Mouse (Mus musculus): ENCODE results near the gene Rnf227. TPM values are rescaled to one million over a fixed set of nuclear protein-coding genes. Genes with fewer than 3 reads are reported as not detected.

Rnf227 gene
- polyA plus RNA-seq, 1 experiment from 2014 or later = 20.6 TPM

GRCm38 (mm10) chr11:69322693-69323471 is 17.4 kb upstream of the Rnf227 start:
- peak overlapping the region; percentile 94 for H3K27ac ChIP-seq
- peak overlapping the region; percentile 72 for H3K4me3 ChIP-seq
- DNase-seq (ENCODE audit: low spot score) = no peak
- peaks cover 33% of the 10 kb centered on the region for H3K36me3 ChIP-seq
- 36% methylated on average over 18 of the region's 18 CpGs for WGBS
- H3K4me1 ChIP-seq = peaks cover 48% of the 10 kb centered on the region
- peaks cover 18% of the 10 kb centered on the region for H3K27me3 ChIP-seq (ENCODE audit: low read depth, poor library complexity, severe bottlenecking)
- no peaks in the 10 kb centered on the region for H3K9me3 ChIP-seq (replicated peaks)

- peak; percentile 98 for DNase-seq (ENCODE audit: low spot score)
- H3K4me3 ChIP-seq = peak within 1 kb of the TSS; percentile 72
- H3K36me3 ChIP-seq = peaks cover 25% of the 10 kb centered on the region
- H3K4me1 ChIP-seq = peaks cover 48% of the 10 kb centered on the region
- H3K27ac ChIP-seq = peak within 1 kb of the TSS; percentile 94
- 0% methylated on average over 30 of the region's 30 CpGs for WGBS
- no peaks in the 10 kb centered on the region for H3K9me3 ChIP-seq (replicated peaks)
- H3K27me3 ChIP-seq (ENCODE audit: low read depth, poor library complexity, severe bottlenecking) = peaks cover 26% of the 10 kb centered on the region
Observed at GRCm38 (mm10) chr11:69323667-69324111, 16.6 kb upstream of the Rnf227 start, which contains the start of the genes Cntrob and Trappc1. Gene Cntrob, minus strand, starts transcription at chr11:69323775. Gene Trappc1, plus strand, starts transcription at chr11:69323980.

GRCm38 (mm10) chr11:69324749-69325148 is 15.5 kb upstream of the Rnf227 start:
- 81% methylated on average over 6 of the region's 6 CpGs for WGBS
- Histone ChIP-seq H3K27ac (no peak overlapping the region), H3K9me3 (replicated peaks) (no peaks in the 10 kb centered on the region), H3K4me3 (peak overlapping the region; percentile 72), H3K4me1 (peaks cover 48% of the 10 kb centered on the region), H3K36me3 (peaks cover 14% of the 10 kb centered on the region), H3K27me3 (ENCODE audit: low read depth, poor library complexity, severe bottlenecking) (peaks cover 37% of the 10 kb centered on the region)
- DNase-seq (ENCODE audit: low spot score) = no peak

- Histone ChIP-seq H3K27me3 (ENCODE audit: low read depth, poor library complexity, severe bottlenecking) (peaks cover 47% of the 10 kb centered on the region), H3K4me1 (peaks cover 48% of the 10 kb centered on the region), H3K4me3 (peak within 1 kb of the TSS; percentile 64), H3K27ac (peak within 1 kb of the TSS; percentile 78), H3K36me3 (peaks cover 4% of the 10 kb centered on the region), H3K9me3 (replicated peaks) (no peaks in the 10 kb centered on the region)
- 12% methylated on average over 26 of the region's 26 CpGs for WGBS
- DNase-seq (ENCODE audit: low spot score) = peak; percentile 81
Observed at GRCm38 (mm10) chr11:69325628-69326407, 14.4 kb upstream of the Rnf227 start, which contains the start of gene Kcnab3. Gene Kcnab3, plus strand, starts transcription at chr11:69326258.

GRCm38 (mm10) chr11:69326408-69327156 is 13.7 kb upstream of the Rnf227 start:
- no peak for DNase-seq (ENCODE audit: low spot score)
- peaks cover 52% of the 10 kb centered on the region for H3K27me3 ChIP-seq (ENCODE audit: low read depth, poor library complexity, severe bottlenecking)

GRCm38 (mm10) chr11:69327157-69327442 is 13.2 kb upstream of the Rnf227 start:
- H3K36me3 ChIP-seq = no peaks in the 10 kb centered on the region
- peaks cover 52% of the 10 kb centered on the region for H3K27me3 ChIP-seq (ENCODE audit: low read depth, poor library complexity, severe bottlenecking)

More at GRCm38 (mm10) chr11:69326408-69327156, 13.7 kb upstream of the Rnf227 start:
- H3K9me3 ChIP-seq (replicated peaks) = no peaks in the 10 kb centered on the region
- H3K27ac ChIP-seq = peak overlapping the region; percentile 78
- peak overlapping the region; percentile 64 for H3K4me3 ChIP-seq
- H3K36me3 ChIP-seq = no peaks in the 10 kb centered on the region
- peaks cover 55% of the 10 kb centered on the region for H3K4me1 ChIP-seq
- WGBS = under 1% methylated on average over 45 of the region's 45 CpGs

GRCm38 (mm10) chr11:69327648-69328047 is 12.6 kb upstream of the Rnf227 start:
- Histone ChIP-seq H3K4me1 (peaks cover 55% of the 10 kb centered on the region), H3K4me3 (0 out of 2 replicates have a peak overlapping the region, but pooled peaks have one; percentile 1), H3K27me3 (ENCODE audit: low read depth, poor library complexity, severe bottlenecking) (peaks cover 52% of the 10 kb centered on the region), H3K36me3 (no peaks in the 10 kb centered on the region), H3K9me3 (replicated peaks) (no peaks in the 10 kb centered on the region), H3K27ac (no peak overlapping the region; the same call in 1 of the 2 replicates)
- no peak for DNase-seq (ENCODE audit: low spot score)
- 59% methylated on average over 6 of the region's 6 CpGs for WGBS

More at GRCm38 (mm10) chr11:69327157-69327442, 13.2 kb upstream of the Rnf227 start:
- H3K27ac ChIP-seq = no peak overlapping the region
- H3K9me3 ChIP-seq (replicated peaks) = no peaks in the 10 kb centered on the region
- peaks cover 55% of the 10 kb centered on the region for H3K4me1 ChIP-seq
- 9% methylated on average over 9 of the region's 9 CpGs for WGBS
- DNase-seq (ENCODE audit: low spot score) = no peak
- H3K4me3 ChIP-seq = peak overlapping the region; percentile 64

GRCm38 (mm10) chr11:69328517-69328916 is 11.7 kb upstream of the Rnf227 start:
- H3K27ac ChIP-seq = no peak overlapping the region
- H3K27me3 ChIP-seq (ENCODE audit: low read depth, poor library complexity, severe bottlenecking) = peaks cover 52% of the 10 kb centered on the region
- H3K4me3 ChIP-seq = no peak overlapping the region
- DNase-seq (ENCODE audit: low spot score) = no peak
- peaks cover 58% of the 10 kb centered on the region for H3K4me1 ChIP-seq
- H3K36me3 ChIP-seq = no peaks in the 10 kb centered on the region
- no peaks in the 10 kb centered on the region for H3K9me3 ChIP-seq (replicated peaks)
- 94% methylated on average over 6 of the region's 6 CpGs for WGBS

- Histone ChIP-seq H3K36me3 (no peaks in the 10 kb centered on the region), H3K4me1 (peaks cover 53% of the 10 kb centered on the region), H3K27me3 (ENCODE audit: low read depth, poor library complexity, severe bottlenecking) (peaks cover 51% of the 10 kb centered on the region), H3K9me3 (replicated peaks) (no peaks in the 10 kb centered on the region), H3K4me3 (peak overlapping the region; percentile 60; the same call in 1 of the 2 replicates), H3K27ac (peak overlapping the region; percentile 90)
- 83% methylated on average over 6 of the region's 6 CpGs for WGBS
- DNase-seq (ENCODE audit: low spot score) = no peak
Observed at GRCm38 (mm10) chr11:69331152-69331551, 9.1 kb upstream of the Rnf227 start.

- 2% methylated on average over 24 of the region's 24 CpGs for WGBS
- DNase-seq (ENCODE audit: low spot score) = peak; percentile 86
- Histone ChIP-seq H3K27ac (peak overlapping the region; percentile 90), H3K4me3 (peak overlapping the region; percentile 60), H3K27me3 (ENCODE audit: low read depth, poor library complexity, severe bottlenecking) (peaks cover 43% of the 10 kb centered on the region), H3K9me3 (replicated peaks) (no peaks in the 10 kb centered on the region), H3K4me1 (peaks cover 45% of the 10 kb centered on the region), H3K36me3 (no peaks in the 10 kb centered on the region)
Observed at GRCm38 (mm10) chr11:69331929-69332405, 8.3 kb upstream of the Rnf227 start.

GRCm38 (mm10) chr11:69332713-69333253 is 7.5 kb upstream of the Rnf227 start:
- Histone ChIP-seq H3K9me3 (replicated peaks) (no peaks in the 10 kb centered on the region), H3K4me1 (peaks cover 39% of the 10 kb centered on the region), H3K27ac (peak overlapping the region; percentile 90), H3K4me3 (peak overlapping the region; percentile 60), H3K27me3 (ENCODE audit: low read depth, poor library complexity, severe bottlenecking) (peaks cover 34% of the 10 kb centered on the region), H3K36me3 (no peaks in the 10 kb centered on the region)
- DNase-seq (ENCODE audit: low spot score) = peak; percentile 40
- WGBS = 14% methylated on average over 8 of the region's 8 CpGs

GRCm38 (mm10) chr11:69333922-69334321 is 6.3 kb upstream of the Rnf227 start:
- peak overlapping the region; percentile 90; the same call in 1 of the 2 replicates for H3K27ac ChIP-seq
- no peaks in the 10 kb centered on the region for H3K36me3 ChIP-seq
- peaks cover 39% of the 10 kb centered on the region for H3K4me1 ChIP-seq
- WGBS = 68% methylated on average over 3 of the region's 3 CpGs
- DNase-seq (ENCODE audit: low spot score) = no peak
- no peaks in the 10 kb centered on the region for H3K9me3 ChIP-seq (replicated peaks)
- peaks cover 29% of the 10 kb centered on the region for H3K27me3 ChIP-seq (ENCODE audit: low read depth, poor library complexity, severe bottlenecking)
- H3K4me3 ChIP-seq = no peak overlapping the region
